Mouse (Mus musculus) embryonic fibroblast, embryonic 13.5 days (primary cell): ENCODE measurements at regions not wholly inside any gene's neighbourhood (a gene's known extent, or its start where the extent isn't known, plus 50 kb on each side); places are given as distances from the start of the nearest gene placed in this dataset.

Experiments used
- CTCF ChIP-seq: IDR thresholded peaks from 2 replicates; pipeline ENCODE4 v1.5.1; 2011; ENCODE audit warnings: mild to moderate bottlenecking, control low read depth, low read length, moderate library complexity, borderline replicate concordance; ENCODE audit not compliant: insufficient read depth
- POLR2A ChIP-seq: IDR thresholded peaks from 2 replicates; pipeline ENCODE4 v1.6.1; 2011; ENCODE audit warnings: low read depth, mild to moderate bottlenecking, control low read depth, low read length, moderate library complexity

- no peak for TF ChIP-seq CTCF
- no peak for TF ChIP-seq POLR2A
These were observed 500.8 kb downstream of the Ccdc171 start for GRCm38 (mm10) chr4:84026144-84026543.
